Mouse (Mus musculus) heart, adult 18-20 months (tissue): ENCODE measurements at regions not wholly inside any gene's neighbourhood (a gene's known extent, or its start where the extent isn't known, plus 50 kb on each side); places are given as distances from the start of the nearest gene placed in this dataset.
A peak's percentile ranks its signal among the peaks of the same experiment; 100 is the strongest.

Source experiments
- DNase-seq, 2 experiments: peaks; one replicate each; pipeline ENCODE4 v3.0.0; 2021 to 2022; ENCODE audit warnings: mixed read lengths in 1 of 2

- DNase-seq, result no peak
Observed at GRCm38 (mm10) chr12:118659240-118660120, 186.6 kb upstream of the Sp8 start.

GRCm38 (mm10) chr12:118650483-118651160, 195.5 kb upstream of the Sp8 start:
- DNase-seq, result no peak

- DNase-seq, result no peak
Observed at GRCm38 (mm10) chr12:118649323-118649973, 196.7 kb upstream of the Sp8 start.

GRCm38 (mm10) chr12:118648673-118649072, 197.5 kb upstream of the Sp8 start:
- peak; percentile 1 for DNase-seq

GRCm38 (mm10) chr12:118647270-118648042, 198.7 kb upstream of the Sp8 start:
- DNase-seq, result no peak

- no peak for DNase-seq
Observed at GRCm38 (mm10) chr12:118640925-118641324, 205.2 kb upstream of the Sp8 start.

GRCm38 (mm10) chr12:118637214-118637613, 208.9 kb upstream of the Sp8 start:
- DNase-seq, result no peak

GRCm38 (mm10) chr12:118635456-118635855, 210.7 kb upstream of the Sp8 start:
- DNase-seq, result no peak

GRCm38 (mm10) chr12:118630373-118630772, 215.8 kb upstream of the Sp8 start:
- no peak for DNase-seq

- DNase-seq, result no peak
Observed at GRCm38 (mm10) chr12:118621697-118622485, 224.2 kb upstream of the Sp8 start.

- DNase-seq, result peak; percentile 33 to 65
Observed at GRCm38 (mm10) chr12:118620847-118621636, 225.1 kb upstream of the Sp8 start.

- DNase-seq, result no peak
Observed at GRCm38 (mm10) chr12:118597015-118597414, 249.1 kb upstream of the Sp8 start.

GRCm38 (mm10) chr12:118594781-118595574, 251.2 kb upstream of the Sp8 start:
- no peak for DNase-seq

- DNase-seq, result peak in 1 of 2 experiments; percentile 22
Observed at GRCm38 (mm10) chr12:118583829-118584628, 262.1 kb upstream of the Sp8 start.

GRCm38 (mm10) chr12:118569811-118570210, 268.6 kb upstream of the Sp4 start:
- DNase-seq, result peak in 1 of 2 experiments; percentile 31

- DNase-seq, result no peak
Observed at GRCm38 (mm10) chr12:118566681-118567080, 265.4 kb upstream of the Sp4 start.

GRCm38 (mm10) chr12:118564394-118565112, 263.3 kb upstream of the Sp4 start:
- DNase-seq, result peak in 1 of 2 experiments; percentile 9

GRCm38 (mm10) chr12:118562226-118562625, 261.0 kb upstream of the Sp4 start:
- DNase-seq, result no peak
